Mouse (Mus musculus): ENCODE measurements at regions not wholly inside any gene's neighbourhood (a gene's known extent, or its start where the extent isn't known, plus 50 kb on each side); places are given as distances from the start of the nearest gene placed in this dataset.
"Not testable (repeated sequence)": the region's sequence is repeated elsewhere in the genome, so short reads cannot be mapped to it uniquely, and the experiment has no call there.

GRCm38 (mm10) chr17:62178612-62179210 is 702.4 kb downstream of the Efna5 start:
- TF ChIP-seq CTCF (IDR thresholded peaks at IDR 0.05; ENCODE audit: borderline replicate concordance, control insufficient read depth, extremely low read depth, insufficient read depth, low read length, poor library complexity) (no peak), POLR2A (IDR thresholded peaks at IDR 0.05; ENCODE audit: control insufficient read depth, extremely low read depth, insufficient read depth, low read length, poor library complexity) (no peak)
- H3K27me3 ChIP-seq (ENCODE audit: control insufficient read depth, insufficient read depth, low read length), result no peaks in the 10 kb centered on the region
- H3K4me3 ChIP-seq (ENCODE audit: control insufficient read depth, insufficient read depth, low read length), result no peak overlapping the region
- 84% methylated on average over 2 of the region's 2 CpGs for WGBS
- no peak overlapping the region for H3K27ac ChIP-seq (ENCODE audit: control insufficient read depth, insufficient read depth, low read length)
- no peaks in the 10 kb centered on the region for H3K4me1 ChIP-seq (replicated peaks; ENCODE audit: control insufficient read depth, insufficient read depth, low read length)
- DNase-seq, result no peak
- no peaks in the 10 kb centered on the region for H3K36me3 ChIP-seq (ENCODE audit: control insufficient read depth, insufficient read depth, low read length)

GRCm38 (mm10) chr17:62176336-62176735 is 704.8 kb downstream of the Efna5 start:
- WGBS, result 87% methylated on average over 5 of the region's 5 CpGs
- DNase-seq, result no peak
- Histone ChIP-seq H3K4me3 (ENCODE audit: control insufficient read depth, insufficient read depth, low read length) (no peak overlapping the region), H3K4me1 (replicated peaks; ENCODE audit: control insufficient read depth, insufficient read depth, low read length) (no peaks in the 10 kb centered on the region), H3K36me3 (ENCODE audit: control insufficient read depth, insufficient read depth, low read length) (no peaks in the 10 kb centered on the region), H3K27me3 (ENCODE audit: control insufficient read depth, insufficient read depth, low read length) (no peaks in the 10 kb centered on the region), H3K27ac (ENCODE audit: control insufficient read depth, insufficient read depth, low read length) (no peak overlapping the region)
- TF ChIP-seq POLR2A (IDR thresholded peaks at IDR 0.05; ENCODE audit: control insufficient read depth, extremely low read depth, insufficient read depth, low read length, poor library complexity) (no peak), CTCF (IDR thresholded peaks at IDR 0.05; ENCODE audit: borderline replicate concordance, control insufficient read depth, extremely low read depth, insufficient read depth, low read length, poor library complexity) (no peak)

GRCm38 (mm10) chr17:62172305-62172704 is 708.8 kb downstream of the Efna5 start:
- Histone ChIP-seq H3K36me3 (ENCODE audit: control insufficient read depth, insufficient read depth, low read length) (no peaks in the 10 kb centered on the region), H3K4me1 (replicated peaks; ENCODE audit: control insufficient read depth, insufficient read depth, low read length) (no peaks in the 10 kb centered on the region), H3K4me3 (ENCODE audit: control insufficient read depth, insufficient read depth, low read length) (no peak overlapping the region), H3K27ac (ENCODE audit: control insufficient read depth, insufficient read depth, low read length) (no peak overlapping the region), H3K27me3 (ENCODE audit: control insufficient read depth, insufficient read depth, low read length) (no peaks in the 10 kb centered on the region)
- 94% methylated on average over 5 of the region's 5 CpGs for WGBS
- DNase-seq, result no peak
- TF ChIP-seq POLR2A (IDR thresholded peaks at IDR 0.05; ENCODE audit: control insufficient read depth, extremely low read depth, insufficient read depth, low read length, poor library complexity), result no peak
- TF ChIP-seq CTCF (IDR thresholded peaks at IDR 0.05; ENCODE audit: borderline replicate concordance, control insufficient read depth, extremely low read depth, insufficient read depth, low read length, poor library complexity), result no peak

GRCm38 (mm10) chr17:62171532-62171931 is 709.6 kb downstream of the Efna5 start:
- Histone ChIP-seq H3K27ac (ENCODE audit: control insufficient read depth, insufficient read depth, low read length) (no peak overlapping the region), H3K27me3 (ENCODE audit: control insufficient read depth, insufficient read depth, low read length) (no peaks in the 10 kb centered on the region), H3K4me1 (replicated peaks; ENCODE audit: control insufficient read depth, insufficient read depth, low read length) (no peaks in the 10 kb centered on the region), H3K4me3 (ENCODE audit: control insufficient read depth, insufficient read depth, low read length) (no peak overlapping the region), H3K36me3 (ENCODE audit: control insufficient read depth, insufficient read depth, low read length) (no peaks in the 10 kb centered on the region)
- WGBS, result 97% methylated on average over 4 of the region's 4 CpGs
- no peak for DNase-seq
- TF ChIP-seq POLR2A (IDR thresholded peaks at IDR 0.05; ENCODE audit: control insufficient read depth, extremely low read depth, insufficient read depth, low read length, poor library complexity) (no peak), CTCF (IDR thresholded peaks at IDR 0.05; ENCODE audit: borderline replicate concordance, control insufficient read depth, extremely low read depth, insufficient read depth, low read length, poor library complexity) (no peak)

- Histone ChIP-seq H3K4me1 (replicated peaks; ENCODE audit: control insufficient read depth, insufficient read depth, low read length) (no peaks in the 10 kb centered on the region), H3K4me3 (ENCODE audit: control insufficient read depth, insufficient read depth, low read length) (no peak overlapping the region), H3K27ac (ENCODE audit: control insufficient read depth, insufficient read depth, low read length) (no peak overlapping the region), H3K36me3 (ENCODE audit: control insufficient read depth, insufficient read depth, low read length) (no peaks in the 10 kb centered on the region), H3K27me3 (ENCODE audit: control insufficient read depth, insufficient read depth, low read length) (no peaks in the 10 kb centered on the region)
- no peak for DNase-seq
- WGBS, result 98% methylated on average over 1 of the region's 1 CpGs
- TF ChIP-seq CTCF (IDR thresholded peaks at IDR 0.05; ENCODE audit: borderline replicate concordance, control insufficient read depth, extremely low read depth, insufficient read depth, low read length, poor library complexity) (no peak), POLR2A (IDR thresholded peaks at IDR 0.05; ENCODE audit: control insufficient read depth, extremely low read depth, insufficient read depth, low read length, poor library complexity) (no peak)
These were observed 719.7 kb downstream of the Efna5 start for GRCm38 (mm10) chr17:62161457-62161856.

- no peak overlapping the region for H3K27ac ChIP-seq (ENCODE audit: control insufficient read depth, insufficient read depth, low read length)
- DNase-seq, result no peak
- no peaks in the 10 kb centered on the region for H3K4me1 ChIP-seq (replicated peaks; ENCODE audit: control insufficient read depth, insufficient read depth, low read length)
- H3K36me3 ChIP-seq (ENCODE audit: control insufficient read depth, insufficient read depth, low read length), result no peaks in the 10 kb centered on the region
- WGBS, result 83% methylated on average over 2 of the region's 2 CpGs
- H3K4me3 ChIP-seq (ENCODE audit: control insufficient read depth, insufficient read depth, low read length), result no peak overlapping the region
- TF ChIP-seq POLR2A (IDR thresholded peaks at IDR 0.05; ENCODE audit: control insufficient read depth, extremely low read depth, insufficient read depth, low read length, poor library complexity) (no peak), CTCF (IDR thresholded peaks at IDR 0.05; ENCODE audit: borderline replicate concordance, control insufficient read depth, extremely low read depth, insufficient read depth, low read length, poor library complexity) (no peak)
- no peaks in the 10 kb centered on the region for H3K27me3 ChIP-seq (ENCODE audit: control insufficient read depth, insufficient read depth, low read length)
These were observed 720.8 kb downstream of the Efna5 start for GRCm38 (mm10) chr17:62160301-62160700.

- no peaks in the 10 kb centered on the region for H3K27me3 ChIP-seq (ENCODE audit: control insufficient read depth, insufficient read depth, low read length)
- no peak overlapping the region for H3K4me3 ChIP-seq (ENCODE audit: control insufficient read depth, insufficient read depth, low read length)
- WGBS, result 94% methylated on average over 3 of the region's 3 CpGs
- no peaks in the 10 kb centered on the region for H3K4me1 ChIP-seq (replicated peaks; ENCODE audit: control insufficient read depth, insufficient read depth, low read length)
- no peaks in the 10 kb centered on the region for H3K36me3 ChIP-seq (ENCODE audit: control insufficient read depth, insufficient read depth, low read length)
- no peak for TF ChIP-seq POLR2A (IDR thresholded peaks at IDR 0.05; ENCODE audit: control insufficient read depth, extremely low read depth, insufficient read depth, low read length, poor library complexity)
- no peak overlapping the region for H3K27ac ChIP-seq (ENCODE audit: control insufficient read depth, insufficient read depth, low read length)
- no peak for DNase-seq
These were observed 746.1 kb downstream of the Efna5 start for GRCm38 (mm10) chr17:62135050-62135449.

- not testable (repeated sequence) for DNase-seq; H3K27me3 ChIP-seq (ENCODE audit: control insufficient read depth, insufficient read depth, low read length); H3K27ac ChIP-seq (ENCODE audit: control insufficient read depth, insufficient read depth, low read length); H3K36me3 ChIP-seq (ENCODE audit: control insufficient read depth, insufficient read depth, low read length); H3K4me1 ChIP-seq (replicated peaks; ENCODE audit: control insufficient read depth, insufficient read depth, low read length); H3K4me3 ChIP-seq (ENCODE audit: control insufficient read depth, insufficient read depth, low read length)
- 94% methylated on average over 3 of the region's 3 CpGs for WGBS
These were observed 769.4 kb downstream of the Efna5 start for GRCm38 (mm10) chr17:62111703-62112102.
